Mouse (Mus musculus): ENCODE data around the gene Dpf3. TPM values are rescaled to one million over a fixed set of nuclear protein-coding genes. Genes with fewer than 3 reads are reported as not detected.

Gene Dpf3
- total RNA-seq, 2 experiments from 2014 or later, result 17.3 to 18.1 TPM

GRCm38 (mm10) chr12:83179860-83180259 lies 307.7 kb downstream of the Dpf3 start:
- intact Hi-C loops (cut with DNase I), result no loop called here
- no peak for DNase-seq

DNA sequence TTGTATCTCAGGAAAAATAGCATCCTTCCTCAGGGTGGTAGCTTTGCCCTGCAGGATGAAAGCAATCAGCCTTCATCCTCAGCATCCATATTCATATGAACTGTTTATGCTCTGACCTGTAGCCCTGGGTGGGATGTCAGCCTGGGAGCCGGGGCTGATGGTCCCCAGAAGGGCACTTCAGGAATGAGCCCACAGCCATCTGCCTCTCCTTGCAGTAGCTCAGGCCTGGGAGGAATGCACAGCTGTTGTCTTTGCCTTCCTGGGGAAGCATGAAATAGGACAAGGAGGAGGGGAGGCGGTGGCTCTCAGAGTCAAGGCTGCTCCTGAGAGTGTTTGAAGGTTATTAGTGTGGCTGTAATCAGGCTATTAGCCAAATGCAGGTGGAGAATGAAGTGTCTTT lies 308.7 kb downstream of the Dpf3 start:
- DNase-seq, result no peak
- intact Hi-C loops (cut with DNase I), result no loop called here

DNA sequence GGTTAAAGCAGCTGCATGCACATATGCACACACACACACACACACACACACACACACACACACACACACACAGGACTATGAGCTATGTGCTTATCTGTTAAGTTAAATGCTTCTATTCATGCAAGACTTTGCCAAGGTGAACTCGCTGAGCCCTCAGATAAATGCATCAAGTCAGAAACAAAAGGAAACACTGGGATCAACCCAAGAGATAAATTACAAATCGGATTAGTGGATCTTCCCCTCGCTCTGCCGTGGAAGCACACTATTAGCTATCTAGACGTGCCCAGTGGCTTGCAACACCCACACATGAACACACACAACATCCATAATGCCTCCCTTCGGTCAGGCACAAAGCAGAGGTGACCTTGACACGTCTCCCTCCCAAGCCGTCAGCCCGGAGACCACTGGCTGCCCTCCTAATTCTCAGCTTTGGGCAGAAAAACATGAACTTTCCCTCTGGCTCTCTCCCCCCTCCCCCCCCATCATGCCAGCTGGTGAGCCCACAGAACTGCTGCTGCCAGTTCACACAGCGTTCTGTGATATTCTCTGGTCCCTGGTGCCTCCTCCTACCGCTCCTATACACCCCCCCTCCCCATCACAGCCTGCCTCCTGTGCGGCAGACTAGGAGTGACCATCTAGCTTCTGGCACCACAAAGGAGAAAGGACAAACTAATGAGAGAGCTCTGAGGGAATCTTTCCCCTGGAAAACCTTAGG lies 317.9 kb downstream of the Dpf3 start:
- DNase-seq, result peak; percentile 18 to 23

GRCm38 (mm10) chr12:83168310-83168709 lies 319.2 kb downstream of the Dpf3 start:
- intact Hi-C loops (cut with DNase I), result no loop called here
- no peak for DNase-seq

More for the DNA sequence above, 317.9 kb downstream of the Dpf3 start:
- intact Hi-C loops (cut with DNase I), result no loop called here

GRCm38 (mm10) chr12:83165058-83165457 lies 322.5 kb downstream of the Dpf3 start:
- intact Hi-C loops (cut with DNase I), result no loop called here
- DNase-seq, result no peak

Other genes starting within 250 kb of the Dpf3 start
- gene Dcaf4, start 32.8 kb upstream of the Dpf3 start, total RNA-seq (2021), result 10 to 100 TPM; 18.6 to 19.5 TPM
- gene Zfyve1, start 109.5 kb upstream of the Dpf3 start, total RNA-seq (2021), result 10 to 100 TPM; 21.8 to 23.0 TPM
- 10 to 100 TPM; 73.9 to 79.3 TPM for gene Rbm25, start 143.5 kb upstream of the Dpf3 start, total RNA-seq (2021)
- gene Psen1, start 200.4 kb upstream of the Dpf3 start, total RNA-seq (2021), result 10 to 100 TPM; 35.0 to 44.9 TPM

Data from heart, postnatal 10 days (tissue).